Mouse (Mus musculus) 416B (cell line): ENCODE measurements around the gene Olfr463.

Experiments used
- DNase-seq: peaks from one replicate; pipeline ENCODE4 v3.0.0; 2011; ENCODE audit warnings: low read depth

Olfr463 gene

DNA sequence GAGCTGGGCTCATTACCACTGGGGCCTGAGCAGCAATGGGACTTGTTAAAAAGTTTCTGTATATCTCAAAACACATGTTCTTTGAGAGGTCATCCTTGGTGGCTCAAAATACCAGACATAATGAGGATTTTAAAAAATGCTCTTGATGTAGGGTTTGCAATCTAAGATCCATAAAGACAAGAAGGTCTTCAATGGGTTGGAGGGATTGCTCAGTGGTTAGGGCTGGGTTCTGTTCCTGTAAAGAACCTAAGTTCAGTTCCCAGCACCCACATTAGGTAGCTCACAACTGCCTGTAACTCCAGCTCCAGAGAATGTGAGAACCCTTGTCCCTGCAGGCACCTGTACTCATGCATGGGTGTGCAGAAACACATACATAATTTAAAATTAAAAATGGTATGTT, at the start of gene Olfr463:
Olfr463 (minus strand) TSS at position 101 of the 400 bp plus-strand sequence.
- no peak for DNase-seq

DNA sequence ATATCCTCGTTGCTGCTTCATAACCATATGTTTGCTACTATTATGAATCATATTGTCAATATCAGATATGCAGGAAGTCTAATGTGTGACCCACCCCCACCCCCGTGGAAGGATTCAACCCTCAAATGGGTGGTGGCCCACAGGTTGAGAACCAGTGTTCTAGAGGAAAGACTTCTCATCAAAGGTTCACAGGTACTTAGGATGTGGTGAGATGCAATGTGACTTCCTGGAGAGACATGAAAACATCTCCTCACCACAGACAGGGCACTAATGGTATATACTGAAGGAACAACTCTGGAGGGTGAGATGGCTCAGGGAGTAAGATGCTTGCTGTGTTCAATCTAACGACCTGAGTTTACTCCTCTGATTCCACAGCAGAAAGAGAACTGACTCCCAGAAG, 38.3 kb upstream of the Olfr463 start:
- DNase-seq, result no peak

DNA sequence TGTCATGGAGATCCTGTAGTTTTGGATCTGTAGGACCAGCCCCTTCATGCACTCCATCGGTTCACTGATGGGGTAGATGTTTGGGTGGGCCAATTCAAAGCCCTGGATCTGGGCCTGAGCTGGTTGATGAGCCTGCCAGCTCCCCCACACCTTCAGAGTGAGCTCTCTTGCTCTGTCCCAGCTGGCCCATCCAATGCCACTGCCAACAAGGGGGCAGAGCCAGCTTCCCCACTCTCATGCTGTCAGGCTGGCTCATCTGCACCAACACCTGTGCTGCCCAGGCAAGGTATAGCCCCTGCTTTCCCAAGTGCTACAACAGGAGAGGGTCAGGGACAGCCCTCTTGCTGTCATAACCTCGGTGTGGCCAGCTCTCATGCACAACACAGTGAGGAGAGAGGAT, 36.5 kb upstream of the Olfr463 start:
- no peak for DNase-seq

DNA sequence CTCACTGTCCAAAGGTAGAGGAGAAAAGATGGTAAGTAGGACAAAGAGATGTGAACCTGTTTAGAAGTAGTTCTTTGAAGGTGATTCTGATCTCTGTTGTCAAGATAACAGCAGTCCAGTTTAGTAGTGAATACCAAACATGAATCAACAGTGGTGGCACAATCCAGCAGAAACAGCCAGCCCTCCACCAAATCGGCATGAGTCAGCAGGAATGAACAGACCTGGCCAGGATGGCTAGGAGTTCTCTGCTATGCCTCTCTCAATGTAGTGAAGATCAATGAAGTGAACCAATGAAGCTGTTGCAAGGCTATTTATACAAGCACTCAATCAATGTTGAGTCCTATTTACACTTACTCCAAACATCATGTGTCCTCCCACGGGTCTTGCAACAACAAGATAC, 33.2 kb upstream of the Olfr463 start:
- DNase-seq, result no peak

DNA sequence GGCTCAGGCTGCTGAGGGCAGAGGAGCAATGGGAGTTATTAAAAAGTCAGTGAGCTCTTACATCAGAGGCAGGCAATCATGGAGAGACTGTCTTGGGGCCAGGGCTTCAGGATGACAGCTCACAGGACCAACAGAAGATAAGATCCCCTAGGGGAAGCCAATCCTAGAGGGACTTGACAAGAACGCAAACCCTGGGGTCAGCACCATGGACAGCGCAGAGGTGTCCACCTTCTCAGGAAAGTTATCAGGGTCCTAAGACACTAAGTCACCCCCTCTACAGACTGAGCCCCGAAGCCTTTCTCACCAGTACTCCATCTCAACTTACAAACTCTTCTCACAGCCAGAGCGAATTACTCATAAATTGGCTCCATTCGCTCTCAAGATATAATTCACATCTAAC, 23.8 kb upstream of the Olfr463 start, which contains the start of gene Olfr464:
Olfr464 (minus strand) TSS at position 2 of the 400 bp plus-strand sequence.
- peak; percentile 40 for DNase-seq

DNA sequence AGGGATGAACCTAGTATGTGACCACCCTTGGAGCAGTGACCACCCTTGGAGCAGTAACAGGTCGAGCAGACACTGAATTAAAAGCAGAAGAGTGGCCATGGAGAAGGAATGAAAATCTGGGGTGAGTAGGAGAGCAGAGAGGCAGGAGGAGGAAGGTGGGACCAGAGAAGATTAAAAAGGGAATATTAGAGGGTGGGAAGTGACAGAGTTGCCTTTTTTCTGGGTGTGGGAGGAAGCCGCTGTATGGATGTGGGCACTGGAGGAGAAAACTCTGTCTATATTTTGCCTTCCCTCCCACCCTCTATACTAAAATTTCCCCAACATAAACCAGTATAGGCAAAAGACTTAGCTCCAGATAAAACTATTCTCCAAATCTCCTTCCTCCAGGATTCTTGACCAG, 23.1 kb upstream of the Olfr463 start:
- no peak for DNase-seq

DNA sequence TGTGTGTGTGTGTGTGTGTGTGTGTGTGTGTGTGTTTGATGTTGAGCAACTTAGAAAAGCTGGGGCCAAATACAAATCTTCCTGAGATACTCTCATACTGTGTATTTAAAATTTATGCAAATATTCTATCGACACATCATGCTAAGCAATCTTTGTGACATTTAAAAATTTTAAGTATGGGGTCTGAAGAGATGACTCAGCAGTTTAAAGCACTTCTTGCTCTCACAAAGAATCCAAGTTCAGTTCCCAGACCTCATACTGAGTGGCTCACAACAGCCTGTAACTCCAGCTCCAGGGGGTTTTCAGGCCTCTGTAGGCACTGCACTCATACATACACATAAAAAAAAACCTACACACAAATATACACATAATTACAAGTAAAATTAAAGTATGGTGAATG, 18.8 kb upstream of the Olfr463 start:
- no peak for DNase-seq

DNA sequence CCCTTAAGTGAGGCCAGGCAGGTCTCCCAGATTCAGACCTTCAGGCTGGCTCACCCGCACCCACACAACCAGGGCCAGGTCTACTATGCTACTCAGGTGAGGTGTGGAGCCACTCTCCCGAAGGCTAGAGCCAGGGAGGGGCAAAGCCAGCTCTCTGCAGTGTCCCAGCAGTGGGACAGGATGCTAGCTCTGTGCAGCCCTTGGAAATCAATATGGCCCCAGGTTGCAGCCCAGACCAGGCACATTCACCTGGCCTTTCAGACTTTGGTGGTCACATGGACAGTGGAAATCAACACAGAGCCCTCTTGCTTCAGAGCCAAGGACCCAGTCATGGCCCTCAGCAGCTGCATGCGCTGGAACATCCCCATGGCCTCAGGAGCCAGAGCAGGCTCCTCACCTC, 7.1 kb upstream of the Olfr463 start:
- no peak for DNase-seq

DNA sequence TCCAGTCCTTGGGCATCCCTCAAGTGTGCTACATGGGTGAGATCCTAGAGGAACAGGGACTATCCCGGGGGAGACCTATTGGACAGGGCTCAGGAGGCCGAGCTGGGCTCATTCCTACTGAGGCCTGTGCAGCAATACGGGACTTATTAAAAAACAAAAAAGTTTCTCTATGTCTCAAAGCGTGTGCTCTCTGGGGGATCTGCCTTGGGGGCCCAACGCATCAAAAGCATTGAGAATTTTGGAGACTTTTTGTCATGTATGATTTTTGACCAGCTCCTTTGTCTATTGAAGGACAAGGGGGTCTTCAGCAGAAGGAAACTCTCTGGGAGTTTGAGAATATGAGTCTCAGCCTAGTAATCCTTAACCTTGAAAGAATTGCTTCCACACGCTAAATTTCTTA, 5.0 kb downstream of the Olfr463 start, which contains the start of gene Olfr462:
Olfr462 (minus strand) TSS at position 101 of the 400 bp plus-strand sequence.
- DNase-seq, result no peak

DNA sequence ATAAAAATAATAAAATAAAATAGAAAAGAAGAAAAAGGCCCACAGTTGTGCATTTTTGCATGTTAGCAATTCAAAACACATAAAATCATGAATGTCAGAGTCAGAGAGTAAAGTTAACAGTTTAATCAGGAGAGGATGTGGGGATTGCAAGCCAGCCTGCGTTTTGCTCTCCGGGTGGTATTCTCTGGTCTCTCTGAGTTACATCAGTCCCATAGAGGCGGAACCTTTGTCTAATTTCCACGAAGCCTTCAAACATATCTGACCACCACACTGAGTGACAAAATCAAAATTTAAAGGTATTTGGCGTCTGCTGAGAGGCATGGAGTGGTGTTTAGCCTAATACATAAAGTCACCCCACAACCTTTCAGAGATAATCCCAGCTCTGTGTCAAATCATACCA, 12.3 kb downstream of the Olfr463 start:
- DNase-seq, result peak; percentile 22

DNA sequence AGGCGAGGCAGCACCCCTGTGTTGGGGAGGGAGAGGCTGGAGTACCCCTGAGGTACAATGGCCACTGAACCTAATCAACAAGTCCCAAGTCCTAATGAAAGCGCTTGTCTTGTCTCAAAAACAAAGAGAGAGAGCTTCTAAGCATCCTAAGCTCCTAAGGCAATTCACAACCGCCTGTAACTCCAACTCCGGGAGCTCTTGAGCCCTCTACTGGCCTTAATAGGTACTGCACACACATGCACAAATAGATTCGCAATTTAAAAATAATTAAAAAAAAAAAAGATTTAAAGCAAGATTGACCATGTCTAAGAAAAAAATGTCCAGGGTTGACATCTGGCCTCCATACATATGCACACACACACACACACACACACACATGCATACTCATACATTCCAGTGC, 13.7 kb downstream of the Olfr463 start:
- peak; percentile 71 for DNase-seq

DNA sequence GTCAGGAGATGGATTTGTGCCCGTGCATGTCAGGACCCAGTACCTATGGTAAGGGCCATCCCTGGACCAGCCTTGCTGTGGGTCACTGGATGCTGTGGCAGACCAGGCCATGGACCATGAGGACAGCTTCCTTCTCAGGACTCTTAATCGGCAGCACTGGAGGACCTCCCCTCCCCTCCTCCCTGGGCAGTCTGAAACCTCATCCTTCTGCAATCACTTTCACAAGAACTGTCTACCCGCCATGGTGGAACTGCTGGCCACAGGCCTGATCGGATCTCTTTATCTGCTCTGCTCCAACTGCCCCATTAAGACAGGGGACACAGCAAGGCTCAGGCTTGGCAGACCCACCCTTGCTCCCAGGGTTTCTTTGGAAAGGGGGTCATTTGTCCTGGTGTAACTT, 15.5 kb downstream of the Olfr463 start:
- DNase-seq, result peak; percentile 51

DNA sequence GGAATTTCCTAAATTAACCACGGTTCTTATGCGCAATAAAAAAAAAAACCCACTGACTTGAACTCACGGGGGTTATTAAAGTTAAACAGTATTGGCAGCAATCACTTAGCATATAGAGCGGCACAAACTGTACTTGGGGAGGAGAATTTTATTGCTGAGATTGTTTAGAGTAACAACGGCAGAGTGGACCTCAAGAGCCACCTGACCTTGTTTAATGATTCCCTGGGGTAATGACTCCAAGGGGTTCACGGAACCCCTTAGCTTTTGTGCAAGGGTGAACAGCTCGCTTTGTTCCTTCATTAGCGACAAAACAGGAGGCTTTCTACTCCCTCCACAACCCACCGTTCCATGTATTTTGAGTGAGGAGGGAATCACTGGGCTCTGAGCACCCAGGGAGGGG, 17.4 kb downstream of the Olfr463 start:
- no peak for DNase-seq

DNA sequence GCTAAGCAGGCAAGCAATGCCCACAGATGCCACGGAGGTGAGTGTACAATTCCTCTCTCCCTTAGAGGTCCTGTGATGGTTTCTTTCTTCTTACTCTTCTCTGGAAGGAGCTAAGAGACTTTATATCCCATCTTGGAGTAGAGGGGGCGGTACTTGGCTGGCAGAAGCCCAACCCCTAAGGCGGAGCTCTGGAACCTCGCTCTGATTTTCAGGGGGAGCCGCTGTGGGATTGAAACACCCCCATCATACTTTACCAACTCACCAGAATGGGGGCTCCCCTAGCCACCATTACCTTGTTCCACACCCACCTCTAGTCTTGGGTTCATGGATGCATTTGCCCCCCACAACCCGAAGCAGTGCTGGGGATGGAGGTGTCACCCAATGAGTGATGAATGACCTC, 21.8 kb downstream of the Olfr463 start, which contains the start of gene Epx:
Epx (minus strand) TSS at position 101 of the 400 bp plus-strand sequence.
- DNase-seq, result no peak

DNA sequence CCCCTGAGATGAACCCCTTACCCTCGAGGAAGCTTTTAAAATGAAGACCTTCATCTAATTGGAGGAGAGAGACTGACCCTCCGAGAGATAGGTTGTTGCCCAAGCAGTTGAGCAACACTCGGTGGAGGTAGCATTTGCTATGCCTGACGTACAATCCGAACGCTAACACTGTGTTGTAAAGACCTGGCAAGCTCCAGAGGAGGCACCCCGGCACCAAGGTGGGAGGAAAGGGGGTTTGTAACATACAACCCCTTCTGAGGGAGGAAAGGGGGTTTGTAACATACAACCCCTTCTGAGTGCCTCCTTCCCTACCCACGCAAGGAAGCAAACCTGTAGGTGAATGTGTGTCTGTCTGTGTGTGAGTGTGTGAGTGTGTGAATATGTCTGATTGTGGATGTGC, 25.4 kb downstream of the Olfr463 start:
- DNase-seq, result no peak

DNA sequence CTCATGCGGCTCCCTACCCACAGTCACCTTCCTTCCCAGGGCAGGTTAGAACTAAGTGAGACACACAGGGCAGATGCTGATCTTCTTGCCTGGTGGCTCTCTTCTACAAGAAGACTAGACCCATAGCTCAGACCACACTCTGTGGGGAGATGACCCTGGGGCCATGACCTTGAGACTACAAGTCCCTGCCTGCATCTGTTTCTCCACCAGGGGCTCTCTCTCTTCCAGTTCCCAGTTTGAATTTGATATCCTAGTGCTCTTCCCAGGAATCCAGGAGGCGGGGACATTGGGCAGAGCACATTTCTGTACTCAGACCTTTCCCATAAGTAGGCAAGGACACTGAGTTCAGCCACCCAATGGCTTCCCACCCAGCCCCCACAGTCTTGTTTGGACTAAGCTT, 27.1 kb downstream of the Olfr463 start:
- DNase-seq, result no peak

DNA sequence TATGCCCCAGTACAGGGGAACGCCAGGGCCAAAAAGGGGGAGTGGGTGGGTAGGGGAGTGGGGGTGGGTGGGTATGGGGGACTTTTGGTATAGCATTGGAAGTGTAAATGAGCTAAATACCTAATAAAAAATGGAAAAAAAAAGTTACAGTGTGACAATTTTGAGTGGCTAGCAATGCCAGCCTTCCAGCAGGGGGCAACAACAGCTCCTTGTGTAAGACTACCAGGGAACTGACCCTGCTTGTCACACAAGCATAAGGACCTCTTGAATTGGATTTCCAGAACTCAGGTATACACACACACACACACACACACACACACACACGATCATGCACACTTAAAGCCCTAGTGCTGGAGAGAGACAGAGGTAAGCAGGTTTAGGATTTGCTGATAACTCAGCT, 30.3 kb downstream of the Olfr463 start:
- peak; percentile 50 for DNase-seq

DNA sequence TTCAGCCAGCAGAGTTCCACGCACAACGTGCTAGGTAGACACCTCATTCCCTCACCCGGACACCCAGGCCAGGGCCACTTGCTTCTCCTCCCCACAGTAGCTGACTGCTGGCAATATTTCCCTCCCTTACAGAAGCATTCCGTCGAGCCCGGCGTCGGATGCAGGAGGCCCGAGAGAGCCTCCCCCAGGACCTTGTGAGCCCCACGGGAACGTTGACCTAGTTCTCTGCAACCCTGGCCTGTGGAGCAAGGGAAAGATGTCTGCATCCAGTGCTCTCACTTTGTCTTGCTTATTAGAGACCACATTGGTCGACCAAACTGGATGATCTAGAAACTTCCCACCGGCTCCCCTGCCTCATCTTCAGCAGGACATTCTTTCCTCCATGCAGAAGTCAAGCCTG, 34.4 kb downstream of the Olfr463 start:
- DNase-seq, result no peak

DNA sequence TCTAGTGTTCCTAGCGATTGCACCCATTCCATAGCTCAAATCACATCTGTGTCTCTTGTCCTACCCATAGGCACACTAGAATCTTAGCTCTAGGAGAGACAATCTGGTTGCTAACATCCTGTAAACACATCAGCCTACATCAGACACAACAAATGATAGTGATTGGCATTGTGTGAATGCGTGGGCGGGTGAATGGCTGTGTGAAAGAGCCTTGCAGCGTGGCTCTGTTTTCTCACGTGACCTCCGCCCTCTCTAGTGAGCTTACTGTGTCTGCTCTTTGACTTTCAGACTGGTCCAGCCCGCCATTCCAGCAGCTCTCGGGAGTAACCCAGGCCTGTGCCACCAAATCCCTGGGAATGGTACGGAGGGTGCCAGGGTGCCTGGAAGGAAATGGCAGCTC, 36.8 kb downstream of the Olfr463 start:
- no peak for DNase-seq

DNA sequence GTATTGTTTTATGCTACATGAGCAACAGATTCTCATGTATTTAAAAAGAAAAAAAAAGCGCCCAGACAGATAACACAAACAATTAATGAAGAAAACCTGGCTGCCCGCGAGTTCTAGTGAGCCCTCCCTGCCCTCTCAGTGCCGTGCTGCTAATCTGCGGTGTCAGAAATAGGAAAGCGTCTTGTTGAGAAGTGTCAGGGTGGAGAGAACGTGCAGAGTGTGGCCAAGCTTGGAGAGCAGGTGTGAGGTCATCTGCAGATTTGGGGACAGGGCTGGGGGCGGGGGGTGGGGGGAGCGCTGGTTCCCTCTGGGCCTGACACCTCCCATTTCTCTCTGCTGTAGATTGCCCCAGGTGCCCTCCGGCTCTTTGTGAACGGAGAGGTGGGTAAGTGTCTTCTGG, 37.9 kb downstream of the Olfr463 start:
- no peak for DNase-seq

DNA sequence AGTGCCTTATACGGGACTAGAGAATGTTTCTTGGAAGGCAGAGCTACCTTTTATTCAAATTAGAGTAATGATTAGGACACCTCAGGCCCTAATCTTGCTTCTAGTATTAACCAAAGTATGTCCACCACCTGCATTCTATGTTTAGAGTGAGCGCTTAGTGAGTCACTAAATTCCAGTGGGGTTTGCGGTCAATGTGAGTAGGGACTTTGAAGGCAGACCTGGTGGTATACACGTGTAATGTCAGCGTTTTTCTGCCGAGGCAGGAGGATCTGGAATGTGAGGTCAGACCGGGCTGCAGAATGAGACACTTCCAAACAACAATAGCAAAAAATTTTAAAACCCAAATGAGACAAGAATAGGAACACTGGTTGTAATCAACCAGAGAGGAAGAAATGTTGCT, 42.6 kb downstream of the Olfr463 start:
- no peak for DNase-seq

DNA sequence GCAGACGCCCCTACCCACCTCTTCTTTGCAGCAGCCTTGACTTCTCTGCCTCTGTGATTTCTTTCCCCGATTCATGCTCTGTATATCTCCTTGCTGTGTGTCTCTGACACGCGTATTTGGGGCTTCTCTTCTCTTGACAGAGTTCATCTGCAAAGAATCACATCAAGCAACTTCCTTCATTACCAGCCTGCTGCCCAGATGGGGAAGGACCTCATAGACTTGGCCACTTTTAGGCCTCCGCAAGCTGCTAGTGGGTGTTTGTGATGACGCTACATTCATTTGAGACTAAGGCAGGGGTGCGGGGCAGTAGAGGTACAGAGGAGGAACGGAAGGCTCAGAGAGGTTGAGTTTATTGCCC, 43.6 kb downstream of the Olfr463 start:
- peak; percentile 8 for DNase-seq

DNA sequence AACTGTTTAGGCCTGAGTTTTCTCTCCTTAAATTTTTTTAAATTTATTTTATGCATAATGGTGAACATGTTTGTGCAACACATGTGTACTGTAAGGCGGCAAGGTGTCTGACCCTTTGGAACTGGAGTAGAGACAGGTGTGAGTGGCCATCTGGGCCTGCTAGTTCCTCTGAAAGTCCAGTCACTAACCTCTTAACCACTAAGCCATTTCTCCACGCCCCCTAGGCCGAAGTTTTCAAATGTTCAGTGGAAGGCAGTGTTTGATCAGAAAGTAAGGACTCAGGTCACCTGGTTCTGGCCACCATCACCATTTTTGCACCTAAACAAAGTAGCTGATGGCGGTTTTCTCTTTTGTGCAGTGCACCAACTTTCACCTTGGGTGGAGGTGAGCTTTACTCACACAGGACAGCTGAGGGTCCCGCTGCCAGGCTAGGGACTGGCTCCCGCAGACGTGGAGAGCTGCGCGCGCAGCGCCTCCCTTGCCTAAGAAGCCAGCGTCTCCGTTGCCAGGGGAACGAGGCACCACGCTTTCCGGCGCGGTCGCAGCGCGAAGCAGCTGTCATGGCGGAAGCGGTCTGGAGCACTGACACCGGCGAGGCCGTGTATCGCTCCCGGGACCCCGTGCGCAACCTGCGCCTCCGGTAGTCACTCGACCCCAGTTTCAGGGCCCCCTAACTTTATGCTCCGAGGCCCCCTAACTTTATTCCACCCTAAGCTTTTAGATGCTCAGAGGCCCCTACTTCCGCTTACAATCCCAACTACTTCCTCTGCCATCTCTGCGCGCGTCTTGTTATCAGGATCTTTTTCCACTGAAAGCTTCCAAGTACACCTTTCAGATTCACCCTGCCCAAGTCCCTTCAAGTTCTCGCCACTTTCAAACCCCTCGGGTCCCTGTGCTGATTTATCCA, 44.2 kb downstream of the Olfr463 start, which contains the start of gene Mks1:
Mks1 (plus strand) TSS at position 526 of the 907 bp plus-strand sequence.
- DNase-seq, result peak; percentile 84

DNA sequence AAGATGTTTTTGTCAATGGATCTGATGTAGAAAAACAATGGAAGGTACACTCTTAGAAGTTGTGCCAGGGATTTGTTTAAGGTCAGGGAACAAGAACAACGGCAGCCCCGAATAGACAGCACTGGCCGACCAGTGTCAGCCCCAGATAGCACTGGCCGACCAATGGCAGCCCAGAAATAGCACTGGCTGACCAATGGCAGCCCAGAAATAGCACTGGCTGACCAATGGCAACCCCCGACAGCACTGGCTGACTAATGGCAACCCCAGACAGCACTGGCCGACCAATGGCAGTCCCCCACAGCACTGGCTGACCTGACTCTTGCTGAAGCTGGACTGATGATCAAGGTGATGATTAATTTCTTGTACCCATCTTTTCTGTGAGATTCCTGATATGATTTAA, 49.3 kb downstream of the Olfr463 start:
- no peak for DNase-seq
